Mouse (Mus musculus) midbrain, embryonic 13.5 days (tissue): ENCODE measurements around the gene Pla1a. TPM values are rescaled to one million over a fixed set of nuclear protein-coding genes. Genes with fewer than 3 reads are reported as not detected.

Experiments
- polyA plus RNA-seq: library from polyadenylated mRNA; unstranded; fragments of >200 nt; fragmentation: Nextera tagmentation; extraction: Ambion mirVana; gene quantifications from 2 replicates; pipeline ENCODE4 v1.2.1, GENCODE M21; 2015

Pla1a gene
- polyA plus RNA-seq, 1 experiment from 2014 or later = 0.26 TPM

Other genes with a start within 250 kb of the Pla1a start
- not detected in 2 replicates for gene Nr1i2, start 138.3 kb downstream of the Pla1a start, polyA plus RNA-seq
- gene Maats1, start 91.0 kb downstream of the Pla1a start, polyA plus RNA-seq = 0.88 and 0.98 TPM in 2 replicates
- 105 and 108 TPM in 2 replicates for gene Cox17, start 86.2 kb downstream of the Pla1a start, polyA plus RNA-seq
- not detected in 2 replicates for gene Gm21987, start 86.1 kb downstream of the Pla1a start, polyA plus RNA-seq
- 0.26 and 0.51 TPM in 2 replicates for gene Popdc2, start 70.9 kb downstream of the Pla1a start, polyA plus RNA-seq
- 156 and 157 TPM in 2 replicates for gene Adprh, start 19.6 kb upstream of the Pla1a start, polyA plus RNA-seq
- gene Cd80, start 22.4 kb upstream of the Pla1a start, polyA plus RNA-seq = 0.54 and 0.69 TPM in 2 replicates
- 41.3 and 42.5 TPM in 2 replicates for gene Timmdc1, start 89.5 kb upstream of the Pla1a start, polyA plus RNA-seq
- gene Poglut1, start 117.1 kb upstream of the Pla1a start, polyA plus RNA-seq = 65.3 and 66.4 TPM in 2 replicates
- gene Tmem39a, start 125.6 kb upstream of the Pla1a start, polyA plus RNA-seq = 40.6 and 47.1 TPM in 2 replicates